Mouse (Mus musculus) ES-Bruce4 (cell line): Measurements from ENCODE around the gene Myo1d. TPM values are rescaled to one million over a fixed set of nuclear protein-coding genes. Genes with fewer than 3 reads are reported as not detected.
"Not testable (repeated sequence)": the region's sequence is repeated elsewhere in the genome, so short reads cannot be mapped to it uniquely, and the experiment has no call there.

Experiments
- H3K27ac ChIP-seq: 2 replicates; pipeline ENCODE4 v1.5.1; 2012; ENCODE audit warnings: low read length, inconsistent platforms; ENCODE audit not compliant: insufficient read depth
- H3K27me3 ChIP-seq: 2 replicates; pipeline ENCODE4 v1.6.1; 2012; ENCODE audit warnings: mild to moderate bottlenecking, low read length, inconsistent platforms; ENCODE audit not compliant: control insufficient read depth, poor library complexity, insufficient read depth, severe bottlenecking
- H3K36me3 ChIP-seq: 2 replicates; pipeline ENCODE4 v1.6.1; 2012; ENCODE audit warnings: inconsistent platforms, mild to moderate bottlenecking, low read length, moderate library complexity; ENCODE audit not compliant: control insufficient read depth, poor library complexity, insufficient read depth, severe bottlenecking
- H3K4me1 ChIP-seq: one replicate; pipeline ENCODE4 v1.8.1; 2011; ENCODE audit warnings: low read length; ENCODE audit not compliant: control insufficient read depth, insufficient read depth
- H3K4me3 ChIP-seq: 2 replicates; pipeline ENCODE4 v1.5.1; 2011; ENCODE audit warnings: low read depth, mild to moderate bottlenecking, low read length
- H3K9ac ChIP-seq: 2 replicates; pipeline ENCODE4 v1.6.1; 2012; ENCODE audit warnings: low read depth, mild to moderate bottlenecking, inconsistent platforms; ENCODE audit not compliant: poor library complexity, severe bottlenecking
- H3K9me3 ChIP-seq: replicated peaks from 2 replicates; pipeline ENCODE4 v1.6.1; 2012; ENCODE audit warnings: mild to moderate bottlenecking, low read length, inconsistent platforms; ENCODE audit not compliant: control insufficient read depth, poor library complexity, insufficient read depth, severe bottlenecking
- CTCF ChIP-seq: IDR thresholded peaks from one replicate; pipeline ENCODE4 v1.8.1; 2011; ENCODE audit warnings: low read depth, low read length
- EP300 ChIP-seq: IDR thresholded peaks from 2 replicates; pipeline ENCODE4 v1.6.1; 2011; ENCODE audit warnings: low read depth, low read length; ENCODE audit not compliant: insufficient read depth
- POLR2A ChIP-seq: IDR thresholded peaks from one replicate; pipeline ENCODE4 v1.8.1; 2011; ENCODE audit warnings: low read length; ENCODE audit not compliant: insufficient read depth
- polyA plus RNA-seq: library from polyadenylated mRNA; stranded (reverse); fragments of >200 nt; gene quantifications from 2 replicates; pipeline ENCODE4 v1.2.4, GENCODE M21; 2011; ENCODE audit warnings: low read depth; ENCODE audit not compliant: missing spikeins, insufficient read depth, insufficient read length

Gene Myo1d
- polyA plus RNA-seq, 1 experiment: 6.6 TPM

GRCm38 (mm10) chr11:80471836-80472605 is 307.8 kb downstream of the Myo1d start:
- Histone ChIP-seq H3K36me3 (peaks cover 44% of the 10 kb centered on the region), H3K27me3 (no peaks in the 10 kb centered on the region), H3K9me3 (peaks cover 12% of the 10 kb centered on the region), H3K4me3 (no peak overlapping the region), H3K4me1 (no peaks in the 10 kb centered on the region), H3K27ac (no peak overlapping the region), H3K9ac (no peak overlapping the region)
- no peak for TF ChIP-seq POLR2A

- H3K36me3 ChIP-seq: peaks cover 85% of the 10 kb centered on the region
- not testable (repeated sequence) for H3K27ac ChIP-seq, H3K4me1 ChIP-seq, H3K9ac ChIP-seq, H3K27me3 ChIP-seq, H3K4me3 ChIP-seq
- H3K9me3 ChIP-seq: peaks cover 12% of the 10 kb centered on the region
Measured at GRCm38 (mm10) chr11:80463605-80464130, 316.2 kb downstream of the Myo1d start.

GRCm38 (mm10) chr11:80453198-80453597 is 326.6 kb downstream of the Myo1d start:
- Histone ChIP-seq H3K36me3 (peaks cover 58% of the 10 kb centered on the region), H3K27ac (no peak overlapping the region), H3K9ac (no peak overlapping the region), H3K9me3 (peaks cover 4% of the 10 kb centered on the region; the same call in 1 of the 2 replicates), H3K27me3 (no peaks in the 10 kb centered on the region), H3K4me3 (no peak overlapping the region), H3K4me1 (no peaks in the 10 kb centered on the region)
- TF ChIP-seq CTCF: no peak

GRCm38 (mm10) chr11:80452242-80452641 is 327.6 kb downstream of the Myo1d start:
- Histone ChIP-seq H3K4me3 (no peak overlapping the region), H3K27ac (no peak overlapping the region), H3K4me1 (no peaks in the 10 kb centered on the region), H3K9me3 (peaks cover 4% of the 10 kb centered on the region; the same call in 1 of the 2 replicates), H3K36me3 (peaks cover 59% of the 10 kb centered on the region), H3K9ac (no peak overlapping the region), H3K27me3 (no peaks in the 10 kb centered on the region)
- TF ChIP-seq POLR2A: no peak
- TF ChIP-seq CTCF: no peak
- TF ChIP-seq EP300: no peak

- Histone ChIP-seq H3K9me3 (peaks cover 4% of the 10 kb centered on the region; the same call in 1 of the 2 replicates), H3K27ac (no peak overlapping the region), H3K9ac (no peak overlapping the region), H3K27me3 (no peaks in the 10 kb centered on the region), H3K4me1 (no peaks in the 10 kb centered on the region), H3K4me3 (no peak overlapping the region), H3K36me3 (peaks cover 59% of the 10 kb centered on the region)
- TF ChIP-seq POLR2A (no peak), EP300 (no peak), CTCF (no peak)
Measured at GRCm38 (mm10) chr11:80449859-80450258, 330.0 kb downstream of the Myo1d start.

- Histone ChIP-seq H3K9me3 (peaks cover 4% of the 10 kb centered on the region; the same call in 1 of the 2 replicates), H3K9ac (no peak overlapping the region), H3K4me3 (no peak overlapping the region), H3K36me3 (peaks cover 68% of the 10 kb centered on the region), H3K27me3 (no peaks in the 10 kb centered on the region), H3K27ac (no peak overlapping the region), H3K4me1 (no peaks in the 10 kb centered on the region)
- no peak for TF ChIP-seq POLR2A
- TF ChIP-seq EP300: no peak
- TF ChIP-seq CTCF: no peak
Measured at GRCm38 (mm10) chr11:80446916-80447315, 332.9 kb downstream of the Myo1d start.

Other genes starting within 250 kb of the Myo1d start
- 13.1 and 16.8 TPM in 2 replicates for gene Tmem98, start 30.1 kb upstream of the Myo1d start, polyA plus RNA-seq
- not detected in 2 replicates for gene Spaca3, start 78.3 kb upstream of the Myo1d start, polyA plus RNA-seq